Mouse (Mus musculus) midbrain, embryonic 13.5 days (tissue): Measurements from ENCODE around the gene Hist2h2ab. TPM values are rescaled to one million over a fixed set of nuclear protein-coding genes. Genes with fewer than 3 reads are reported as not detected.

Experiments
- ATAC-seq: fragments of 200-750 bp; cut with Nextera tagmentation; 2 replicates; pipeline ENCODE4 v1.8.0; 2017; ENCODE audit warnings: mild to moderate bottlenecking, moderate TSS enrichment, moderate library complexity
- H3K27ac ChIP-seq: fragments of 300-500 bp; sonication (generic); 2 replicates; pipeline ENCODE4 v1.5.1; 2015; ENCODE audit warnings: inconsistent platforms, mild to moderate bottlenecking, moderate library complexity
- H3K27me3 ChIP-seq: fragments of 300-500 bp; sonication (generic); 2 replicates; pipeline ENCODE4 v1.6.1; 2015; ENCODE audit warnings: mild to moderate bottlenecking, inconsistent platforms
- H3K36me3 ChIP-seq: fragments of 300-500 bp; sonication (generic); 2 replicates; pipeline ENCODE4 v1.6.1; 2015; ENCODE audit warnings: mild to moderate bottlenecking, inconsistent platforms
- H3K4me1 ChIP-seq: fragments of 300-500 bp; sonication (generic); replicated peaks from 2 replicates; pipeline ENCODE4 v1.6.1; 2015; ENCODE audit warnings: inconsistent platforms
- H3K4me2 ChIP-seq: fragments of 300-500 bp; sonication (generic); replicated peaks from 2 replicates; pipeline ENCODE4 v1.6.1; 2015; ENCODE audit warnings: moderate library complexity, mild to moderate bottlenecking, inconsistent platforms
- H3K4me3 ChIP-seq: fragments of 300-500 bp; sonication (generic); replicated peaks from 2 replicates; pipeline ENCODE4 v1.5.1; 2015; ENCODE audit warnings: mild to moderate bottlenecking, inconsistent platforms
- H3K9ac ChIP-seq: fragments of 300-500 bp; sonication (generic); replicated peaks from 2 replicates; pipeline ENCODE4 v1.6.1; 2015; ENCODE audit warnings: mild to moderate bottlenecking, inconsistent platforms
- H3K9me3 ChIP-seq: fragments of 300-500 bp; sonication (generic); 2 replicates; pipeline ENCODE4 v1.6.1; 2016; ENCODE audit warnings: mild to moderate bottlenecking, inconsistent platforms
- WGBS: fragments of 180-500 bp; shearing (Covaris S2); methylation state at CpG from one replicate; pipeline ENCODE4 v1.1.7; 2015; 5-methylcytosine and 5-hydroxymethylcytosine counted together
- polyA plus RNA-seq: library from polyadenylated mRNA; unstranded; fragments of >200 nt; fragmentation: Nextera tagmentation; extraction: Ambion mirVana; gene quantifications from 2 replicates; pipeline ENCODE4 v1.2.1, GENCODE M21; 2015

Hist2h2ab gene
- polyA plus RNA-seq, 1 experiment from 2014 or later: not detected

DNA sequence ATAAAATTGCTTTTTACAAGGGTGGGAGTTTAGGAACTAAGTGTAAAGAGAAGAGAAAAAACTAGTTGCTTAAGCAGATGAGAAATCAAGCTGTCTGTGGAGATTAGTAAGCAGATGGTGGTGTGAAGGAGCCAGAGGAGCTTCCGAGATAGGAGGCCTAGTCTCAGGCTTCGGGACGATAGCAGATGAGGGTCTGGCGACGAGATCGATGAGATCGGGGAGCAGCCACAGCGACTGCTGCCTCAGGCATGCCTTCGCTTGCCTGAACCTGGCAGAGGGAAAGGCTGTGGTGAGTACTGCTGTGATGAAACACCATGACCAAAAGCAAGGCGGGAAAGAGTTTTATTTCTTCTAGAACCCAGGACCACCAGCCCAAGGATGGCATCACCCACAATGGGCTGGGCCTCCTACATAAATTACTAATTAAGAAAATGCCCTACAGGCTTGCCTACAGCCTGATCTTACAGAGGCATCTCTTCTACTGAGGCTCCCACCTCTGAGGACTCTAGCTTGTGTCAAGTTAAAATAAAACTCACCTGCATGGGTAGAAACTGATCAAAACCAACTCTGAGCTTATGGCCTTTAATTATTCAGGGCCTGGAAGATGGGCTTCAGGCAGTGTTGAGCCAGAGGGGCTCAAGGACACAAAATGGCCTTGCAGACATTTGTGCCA is 35.2 kb downstream of the Hist2h2ab start:
- Histone ChIP-seq H3K27me3 (no peaks in the 10 kb centered on the region), H3K9ac (no peak overlapping the region), H3K4me1 (no peaks in the 10 kb centered on the region), H3K4me2 (0 out of 2 replicates have a peak overlapping the region, but pooled peaks have one; percentile 5), H3K9me3 (no peaks in the 10 kb centered on the region), H3K4me3 (no peak overlapping the region), H3K27ac (no peak overlapping the region), H3K36me3 (no peaks in the 10 kb centered on the region)
- 49% methylated on average over 10 of the region's 10 CpGs for WGBS
- no peak for ATAC-seq

DNA sequence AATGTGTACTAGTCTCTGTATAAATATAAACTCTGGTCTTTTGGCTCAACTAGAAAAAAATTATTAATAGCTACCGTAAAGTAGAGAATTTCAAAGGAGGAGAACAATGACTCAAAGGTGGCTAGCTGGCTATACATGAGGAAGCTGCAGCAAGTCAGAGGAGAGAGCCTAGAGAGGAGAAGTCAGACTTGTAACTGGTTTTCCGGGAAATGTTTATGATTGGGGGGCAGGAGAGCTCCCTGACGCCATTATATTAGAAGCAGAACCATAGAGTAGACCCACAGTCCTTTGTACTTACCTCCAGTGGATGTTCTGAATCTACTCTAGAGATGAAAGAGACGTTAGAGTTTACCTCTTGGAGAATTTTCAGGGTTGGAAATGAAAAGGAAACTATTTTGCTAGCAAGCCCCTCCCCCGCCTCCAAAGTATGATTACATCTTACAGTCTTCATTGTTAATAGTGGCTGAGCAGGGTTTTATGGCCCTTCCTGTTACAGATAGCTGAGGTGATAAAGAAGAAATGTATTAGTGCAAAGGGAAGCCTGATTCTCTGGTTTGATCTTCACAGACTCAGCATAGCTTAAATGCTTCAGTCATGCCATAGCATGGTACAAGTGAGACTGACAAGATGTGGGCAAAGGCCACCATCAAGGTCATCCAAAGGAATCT is 36.4 kb downstream of the Hist2h2ab start:
- no peaks in the 10 kb centered on the region for H3K36me3 ChIP-seq
- ATAC-seq: no peak
- no peak overlapping the region for H3K9ac ChIP-seq
- H3K4me3 ChIP-seq: no peak overlapping the region
- WGBS: 86% methylated on average over 5 of the region's 5 CpGs
- H3K9me3 ChIP-seq: no peaks in the 10 kb centered on the region
- no peak overlapping the region for H3K27ac ChIP-seq
- H3K4me1 ChIP-seq: no peaks in the 10 kb centered on the region
- H3K27me3 ChIP-seq: no peaks in the 10 kb centered on the region
- no peak overlapping the region for H3K4me2 ChIP-seq

DNA sequence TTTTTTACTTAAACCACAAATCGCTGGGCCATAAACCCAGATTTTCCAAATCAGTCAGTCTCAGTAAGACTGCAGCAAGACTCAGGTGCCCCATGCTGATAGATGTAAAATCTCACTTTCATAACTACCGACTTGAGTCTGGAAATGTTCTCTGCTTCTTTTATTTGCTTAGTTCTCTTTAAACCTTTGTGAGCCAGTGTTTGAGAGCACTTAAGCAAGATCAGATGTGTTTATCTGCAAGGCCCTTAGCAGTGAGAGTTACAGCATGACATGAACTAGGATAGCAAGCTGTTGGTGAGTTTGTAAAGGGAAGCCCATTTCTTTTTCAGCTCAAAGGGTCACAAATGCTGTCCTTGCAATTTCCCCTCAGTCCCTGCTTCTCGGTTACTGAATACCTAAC is 37.5 kb downstream of the Hist2h2ab start:
- no peaks in the 10 kb centered on the region for H3K36me3 ChIP-seq
- no peak for ATAC-seq
- peaks cover 7% of the 10 kb centered on the region for H3K4me1 ChIP-seq
- no peak overlapping the region for H3K4me3 ChIP-seq
- no peak overlapping the region for H3K27ac ChIP-seq
- H3K9me3 ChIP-seq: no peaks in the 10 kb centered on the region
- no peak overlapping the region for H3K4me2 ChIP-seq
- H3K27me3 ChIP-seq: no peaks in the 10 kb centered on the region
- 74% methylated on average over 3 of the region's 3 CpGs for WGBS
- H3K9ac ChIP-seq: no peak overlapping the region

DNA sequence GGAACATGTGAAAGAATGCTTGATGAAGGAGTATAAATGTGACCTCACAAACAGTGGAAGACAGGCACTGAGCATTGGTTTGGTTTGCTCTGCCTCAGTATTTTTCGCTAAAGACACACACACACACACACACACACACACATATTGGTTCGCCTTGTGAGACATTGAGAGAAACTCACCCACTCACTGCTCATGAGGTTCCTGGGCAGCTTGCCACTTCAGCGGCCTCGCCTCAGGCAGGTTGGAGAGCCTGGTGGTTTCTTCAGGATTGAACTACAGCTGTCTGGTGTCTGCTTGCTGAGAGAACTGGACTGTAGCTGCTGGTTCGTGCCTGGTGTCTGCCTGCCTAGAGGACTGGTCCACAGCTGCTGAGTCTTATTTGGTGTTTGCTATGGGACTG is 40.6 kb downstream of the Hist2h2ab start:
- whole genome bisulfite sequencing: 95% methylated on average over 5 of the region's 5 CpGs
- Histone ChIP-seq H3K9ac (no peak overlapping the region), H3K36me3 (no peaks in the 10 kb centered on the region), H3K27ac (no peak overlapping the region), H3K27me3 (no peaks in the 10 kb centered on the region), H3K4me3 (no peak overlapping the region), H3K4me1 (peaks cover 27% of the 10 kb centered on the region), H3K4me2 (no peak overlapping the region), H3K9me3 (no peaks in the 10 kb centered on the region)
- no peak for ATAC-seq

DNA sequence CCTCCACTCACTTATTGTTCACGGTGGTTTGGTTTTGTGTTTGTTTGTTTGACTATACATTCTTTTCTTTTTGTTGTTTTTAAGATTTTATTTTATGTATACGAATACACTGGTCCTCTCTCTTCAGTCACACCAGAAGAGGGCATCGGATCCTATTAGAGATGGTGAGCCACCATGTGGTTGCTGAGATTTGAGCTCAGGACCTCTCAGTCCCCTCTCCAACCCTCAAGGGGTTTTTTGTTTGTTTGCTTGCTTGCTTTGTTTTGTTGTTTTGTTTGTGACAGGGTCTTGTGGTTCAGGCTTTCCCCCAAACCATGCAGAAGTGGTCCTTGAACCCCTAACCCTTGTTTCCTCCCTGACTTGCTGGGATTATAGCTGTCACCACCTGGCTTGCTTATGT is 42.0 kb downstream of the Hist2h2ab start:
- no peaks in the 10 kb centered on the region for H3K27me3 ChIP-seq
- H3K9me3 ChIP-seq: no peaks in the 10 kb centered on the region
- peak overlapping the region; percentile 77 for H3K4me2 ChIP-seq
- peaks cover 27% of the 10 kb centered on the region for H3K4me1 ChIP-seq
- H3K9ac ChIP-seq: peak overlapping the region; percentile 80
- peak overlapping the region; percentile 59 for H3K4me3 ChIP-seq
- no peak for ATAC-seq
- peak overlapping the region; percentile 98 for H3K27ac ChIP-seq
- WGBS: 53% methylated on average over 3 of the region's 3 CpGs
- H3K36me3 ChIP-seq: no peaks in the 10 kb centered on the region

DNA sequence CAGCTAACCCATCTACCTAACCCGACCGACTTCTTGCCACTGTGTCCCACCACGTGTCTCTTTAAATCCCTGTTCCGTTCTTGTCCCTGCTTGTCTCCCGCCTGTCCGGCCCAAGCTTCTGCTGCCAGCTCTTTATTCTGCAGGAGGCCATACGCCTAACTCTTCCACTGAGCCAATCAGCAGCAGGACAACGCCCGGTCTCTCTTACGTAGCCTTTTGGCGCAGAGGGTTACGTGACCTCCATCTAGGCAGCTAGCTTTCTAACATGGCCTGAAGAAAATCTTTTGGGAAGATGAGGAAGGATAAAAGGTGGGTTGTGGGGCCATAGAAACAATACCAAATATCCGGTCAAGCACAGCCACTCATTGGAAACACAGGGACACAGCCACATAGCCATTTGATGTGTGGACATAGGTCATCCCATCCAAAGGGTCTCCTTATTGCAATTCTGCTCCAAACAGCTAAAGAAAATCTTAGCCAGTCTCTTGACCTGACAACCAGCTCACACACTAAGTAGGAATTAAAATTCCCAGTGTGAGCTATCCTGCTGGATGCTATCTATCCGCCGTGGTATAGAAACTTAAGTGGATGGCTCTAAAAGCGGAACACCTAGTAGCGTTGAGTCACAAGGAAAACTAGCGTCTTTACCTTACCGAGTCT is 42.7 kb downstream of the Hist2h2ab start:
- H3K27me3 ChIP-seq: no peaks in the 10 kb centered on the region
- peak overlapping the region; percentile 98 for H3K27ac ChIP-seq
- peak overlapping the region; percentile 59 for H3K4me3 ChIP-seq
- H3K4me2 ChIP-seq: peak overlapping the region; percentile 77
- peak overlapping the region; percentile 80 for H3K9ac ChIP-seq
- 2% methylated on average over 19 of the region's 19 CpGs for WGBS
- H3K4me1 ChIP-seq: peaks cover 27% of the 10 kb centered on the region
- no peaks in the 10 kb centered on the region for H3K9me3 ChIP-seq
- H3K36me3 ChIP-seq: no peaks in the 10 kb centered on the region
- peak; percentile 80 for ATAC-seq

DNA sequence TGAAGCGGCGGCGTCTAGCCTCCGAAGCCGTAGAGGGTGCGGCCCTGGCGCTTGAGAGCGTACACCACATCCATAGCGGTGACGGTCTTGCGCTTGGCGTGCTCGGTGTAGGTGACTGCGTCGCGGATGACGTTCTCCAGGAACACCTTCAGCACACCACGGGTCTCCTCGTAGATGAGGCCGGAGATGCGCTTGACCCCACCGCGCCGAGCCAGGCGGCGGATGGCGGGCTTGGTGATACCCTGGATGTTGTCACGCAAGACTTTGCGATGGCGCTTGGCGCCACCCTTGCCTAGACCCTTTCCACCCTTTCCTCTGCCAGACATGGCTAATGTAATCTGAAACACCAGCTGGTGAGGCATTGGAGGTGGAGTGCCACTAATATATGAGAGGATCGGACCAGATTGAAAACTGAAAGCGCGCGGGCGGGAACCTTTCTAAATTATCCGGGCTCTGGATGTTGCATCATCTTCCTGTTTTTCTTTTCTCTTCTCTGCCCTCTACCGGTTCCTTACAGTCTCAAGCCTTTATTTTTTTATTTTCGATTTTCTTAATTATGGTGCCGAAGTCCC is 43.4 kb downstream of the Hist2h2ab start, which contains the start of gene Hist2h4:
TSS of gene Hist2h4 (minus strand) at position 333 of the 572 bp plus-strand sequence.
- Histone ChIP-seq H3K9me3 (no peaks in the 10 kb centered on the region), H3K36me3 (no peaks in the 10 kb centered on the region), H3K27ac (peak within 1 kb of the TSS; percentile 98), H3K9ac (peak within 1 kb of the TSS; percentile 80), H3K4me1 (peaks cover 34% of the 10 kb centered on the region), H3K4me3 (peak within 1 kb of the TSS; percentile 59), H3K27me3 (no peaks in the 10 kb centered on the region), H3K4me2 (peak within 1 kb of the TSS; percentile 77)
- peak; percentile 88 for ATAC-seq
- under 1% methylated on average over 40 of the region's 40 CpGs for WGBS

DNA sequence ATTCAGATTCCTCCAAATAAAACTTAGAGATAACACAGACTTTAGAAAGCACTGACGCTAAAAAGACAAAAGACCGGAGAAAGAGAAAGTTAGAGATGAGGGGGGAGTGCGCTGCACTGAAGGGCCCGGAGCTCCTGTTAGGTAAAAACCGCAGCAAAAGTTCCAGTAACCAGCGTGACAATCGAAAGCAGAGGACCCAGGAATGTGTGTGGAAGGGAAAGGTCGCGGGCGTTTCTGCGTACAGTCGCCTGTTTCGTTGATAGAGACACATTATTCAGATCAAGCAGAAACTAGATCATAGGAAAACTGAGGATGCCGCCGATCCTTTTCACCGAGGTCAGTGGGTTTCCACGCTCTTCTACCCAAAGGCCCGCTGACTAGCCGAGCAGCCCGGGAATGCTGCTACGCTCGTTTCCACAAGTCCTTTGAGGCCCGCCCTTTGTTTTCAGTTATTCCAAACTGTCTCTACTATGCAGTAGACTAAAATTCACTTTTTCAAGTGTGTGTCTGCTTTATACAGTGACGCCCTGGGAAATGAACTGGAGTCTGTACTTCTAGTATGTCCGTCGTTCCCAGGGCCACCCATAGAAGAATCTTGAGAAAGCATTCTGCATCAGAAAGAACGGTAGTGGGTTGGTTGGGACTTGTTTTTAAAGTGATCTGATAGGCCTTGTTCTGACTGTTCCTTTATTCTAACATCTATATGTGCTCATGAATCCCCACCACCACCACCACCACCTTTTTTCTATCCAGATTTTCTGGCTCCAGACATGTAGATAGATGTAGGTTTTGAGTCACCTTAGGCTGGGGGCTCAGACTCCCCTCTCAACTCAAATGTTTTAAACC is 44.1 kb downstream of the Hist2h2ab start:
- Histone ChIP-seq H3K9ac (peak overlapping the region; percentile 80), H3K9me3 (no peaks in the 10 kb centered on the region), H3K27me3 (no peaks in the 10 kb centered on the region), H3K4me3 (peak overlapping the region; percentile 59), H3K4me1 (peaks cover 38% of the 10 kb centered on the region), H3K4me2 (peak overlapping the region; percentile 77), H3K36me3 (no peaks in the 10 kb centered on the region), H3K27ac (peak overlapping the region; percentile 98)
- peak; percentile 44 for ATAC-seq
- 4% methylated on average over 27 of the region's 27 CpGs for WGBS

DNA sequence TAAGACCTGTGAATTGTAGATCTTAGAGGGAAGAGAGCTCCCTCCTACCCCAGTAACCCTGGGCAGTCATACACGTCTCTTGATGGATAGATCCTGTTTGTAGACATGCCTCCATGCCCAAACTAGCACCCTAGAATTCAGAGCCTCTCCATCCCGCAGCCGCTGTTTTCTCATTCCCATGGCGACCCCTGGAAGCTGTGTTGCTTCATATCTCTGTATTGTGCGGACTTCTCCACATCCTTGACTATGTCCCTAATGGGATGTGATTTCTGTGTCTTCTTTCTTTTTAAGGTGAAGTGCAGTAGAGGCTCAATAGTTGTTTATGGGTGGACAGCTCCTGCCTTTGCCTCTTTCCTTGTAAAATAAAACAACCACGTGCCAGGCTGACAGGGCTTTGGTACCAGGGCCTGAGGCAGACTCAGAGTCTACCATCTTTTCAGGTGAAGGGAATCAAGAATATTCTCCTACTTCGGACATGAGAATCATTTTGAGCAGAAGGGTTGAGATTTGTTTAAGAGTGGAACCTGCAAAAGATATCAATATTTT is 44.8 kb downstream of the Hist2h2ab start:
- Histone ChIP-seq H3K4me2 (peak overlapping the region; percentile 77), H3K27me3 (no peaks in the 10 kb centered on the region), H3K9me3 (no peaks in the 10 kb centered on the region), H3K9ac (0 out of 2 replicates have a peak overlapping the region, but pooled peaks have one; percentile 16), H3K27ac (peak overlapping the region; percentile 98), H3K4me1 (peaks cover 40% of the 10 kb centered on the region), H3K4me3 (no peak overlapping the region), H3K36me3 (no peaks in the 10 kb centered on the region)
- no peak for ATAC-seq
- WGBS: 68% methylated on average over 7 of the region's 7 CpGs

DNA sequence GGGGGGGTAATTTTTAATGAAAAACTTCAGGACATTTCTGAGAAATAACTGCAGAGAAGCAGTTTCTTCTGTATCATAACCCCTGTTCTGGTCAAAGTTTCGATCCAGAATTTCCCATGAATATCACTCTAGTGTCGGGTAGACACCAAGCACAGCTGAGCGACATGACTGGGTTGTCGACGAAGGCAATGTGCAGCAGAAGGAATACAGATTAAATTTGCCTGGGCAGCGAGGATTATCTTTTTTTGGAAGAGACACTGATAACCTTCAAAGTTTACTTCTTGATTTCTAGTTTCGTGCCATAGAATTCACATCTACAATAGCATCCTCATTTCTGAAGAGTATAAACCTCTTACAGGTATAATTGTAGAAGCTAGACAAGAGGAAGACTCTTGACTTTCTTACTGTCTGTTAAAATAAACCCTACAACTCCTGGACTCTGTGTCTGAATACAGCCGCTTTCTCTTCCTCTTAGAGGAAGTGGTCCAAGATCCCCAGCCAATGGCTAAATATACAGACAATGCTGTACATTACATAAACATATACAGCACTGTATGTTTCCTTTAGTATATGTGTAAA is 46.6 kb downstream of the Hist2h2ab start:
- Histone ChIP-seq H3K9ac (no peak overlapping the region), H3K4me1 (peaks cover 43% of the 10 kb centered on the region), H3K27ac (no peak overlapping the region), H3K4me2 (no peak overlapping the region), H3K9me3 (no peaks in the 10 kb centered on the region), H3K4me3 (no peak overlapping the region), H3K27me3 (no peaks in the 10 kb centered on the region), H3K36me3 (no peaks in the 10 kb centered on the region)
- 95% methylated on average over 8 of the region's 8 CpGs for WGBS
- no peak for ATAC-seq

DNA sequence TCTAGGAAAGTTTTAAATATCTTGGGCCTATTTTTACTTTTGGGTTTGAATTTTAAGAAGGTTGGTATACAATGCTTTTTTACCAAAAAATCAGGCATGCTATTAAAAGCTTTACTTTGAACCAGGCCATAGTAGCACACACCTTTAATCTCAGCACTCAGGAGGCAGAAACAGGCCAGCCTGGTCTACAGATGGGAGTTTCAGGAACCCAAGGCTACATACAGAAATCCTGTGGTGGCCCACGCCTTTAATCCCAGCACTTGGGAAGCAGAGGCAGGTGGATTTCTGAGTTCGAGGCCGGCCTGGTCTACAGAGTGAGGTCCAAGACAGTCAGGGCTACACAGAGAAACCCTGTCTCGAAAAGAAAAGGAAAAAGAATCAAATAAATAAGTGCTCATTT is 47.9 kb downstream of the Hist2h2ab start:
- 79% methylated on average over 4 of the region's 4 CpGs for WGBS

More for the DNA sequence above, 47.9 kb downstream of the Hist2h2ab start:
- no peak for ATAC-seq
- H3K4me3 ChIP-seq: no peak overlapping the region
- H3K9me3 ChIP-seq: no peaks in the 10 kb centered on the region
- H3K4me2 ChIP-seq: no peak overlapping the region
- no peak overlapping the region; the same call in 1 of the 2 replicates for H3K27ac ChIP-seq
- H3K27me3 ChIP-seq: no peaks in the 10 kb centered on the region
- H3K36me3 ChIP-seq: no peaks in the 10 kb centered on the region
- no peak overlapping the region for H3K9ac ChIP-seq
- H3K4me1 ChIP-seq: peaks cover 33% of the 10 kb centered on the region
